Mouse (Mus musculus): ENCODE measurements around the gene Atp7b. TPM values are rescaled to one million over a fixed set of nuclear protein-coding genes. Genes with fewer than 3 reads are reported as not detected.

The Atp7b gene
- total and polyA plus RNA-seq, 2 experiments from 2014 or later: 2.4 to 6.3 TPM

GRCm38 (mm10) chr8:21981664-21982337 lies 78.3 kb downstream of the Atp7b start:
- Histone ChIP-seq H3K4me2 (ENCODE audit: low read depth, low read length) (no peak overlapping the region), H3K27ac (peak overlapping the region; percentile 32; the same call in 1 of the 2 replicates), H3K9ac (replicated peaks; ENCODE audit: low read length) (no peak overlapping the region), H3K4me3 (ENCODE audit: low read length) (no peak overlapping the region), H3K27me3 (ENCODE audit: insufficient read depth, low read length) (no peaks in the 10 kb centered on the region), H3K9me3 (ENCODE audit: low read length) (no peaks in the 10 kb centered on the region), H3K36me3 (ENCODE audit: insufficient read depth, low read length) (no peaks in the 10 kb centered on the region), H3K4me1 (ENCODE audit: insufficient read depth, low read length) (no peaks in the 10 kb centered on the region)
- TF ChIP-seq CTCF (IDR thresholded peaks at IDR 0.05; ENCODE audit: low read depth): peak; percentile 71
- WGBS: 40% methylated on average over 8 of the region's 8 CpGs
- ATAC-seq (peak; percentile 90), DNase-seq (ENCODE audit: low spot score) (peak; percentile 80)

GRCm38 (mm10) chr8:21978193-21978592 lies 81.9 kb downstream of the Atp7b start:
- no peak overlapping the region for H3K4me2 ChIP-seq (ENCODE audit: low read depth, low read length)
- H3K4me1 ChIP-seq (ENCODE audit: insufficient read depth, low read length): no peaks in the 10 kb centered on the region
- H3K9ac ChIP-seq (replicated peaks; ENCODE audit: low read length): no peak overlapping the region
- DNase-seq (ENCODE audit: low spot score) (peak; percentile 59), ATAC-seq (peak; percentile 48; the same call in 1 of the 2 replicates)
- no peak overlapping the region for H3K4me3 ChIP-seq (ENCODE audit: low read length)
- no peaks in the 10 kb centered on the region for H3K9me3 ChIP-seq (ENCODE audit: low read length)
- no peak for TF ChIP-seq CTCF (IDR thresholded peaks at IDR 0.05; ENCODE audit: low read depth)
- no peak overlapping the region for H3K27ac ChIP-seq
- no peaks in the 10 kb centered on the region for H3K36me3 ChIP-seq (ENCODE audit: insufficient read depth, low read length)
- 51% methylated on average over 4 of the region's 4 CpGs for WGBS
- no peaks in the 10 kb centered on the region for H3K27me3 ChIP-seq (ENCODE audit: insufficient read depth, low read length)

GRCm38 (mm10) chr8:21969475-21969874 lies 90.6 kb downstream of the Atp7b start, which contains the start of gene Ccdc70:
TSS of gene Ccdc70 (plus strand) at chr8:21969775.
- Histone ChIP-seq H3K4me1 (ENCODE audit: insufficient read depth, low read length) (no peaks in the 10 kb centered on the region), H3K9ac (replicated peaks; ENCODE audit: low read length) (no peak within 1 kb of the TSS), H3K36me3 (ENCODE audit: insufficient read depth, low read length) (no peaks in the 10 kb centered on the region), H3K27me3 (ENCODE audit: insufficient read depth, low read length) (no peaks in the 10 kb centered on the region), H3K9me3 (ENCODE audit: low read length) (no peaks in the 10 kb centered on the region), H3K4me3 (ENCODE audit: low read length) (no peak within 1 kb of the TSS), H3K27ac (no peak within 1 kb of the TSS), H3K4me2 (ENCODE audit: low read depth, low read length) (no peak within 1 kb of the TSS)
- WGBS: 93% methylated on average over 3 of the region's 3 CpGs
- no peak for ATAC-seq
- TF ChIP-seq CTCF (IDR thresholded peaks at IDR 0.05; ENCODE audit: low read depth): no peak
- no peak for DNase-seq (ENCODE audit: low spot score)

GRCm38 (mm10) chr8:21966646-21967045 lies 93.5 kb downstream of the Atp7b start:
- no peak overlapping the region for H3K9ac ChIP-seq (replicated peaks; ENCODE audit: low read length)
- WGBS: 63% methylated on average over 1 of the region's 1 CpGs
- no peak overlapping the region for H3K4me2 ChIP-seq (ENCODE audit: low read depth, low read length)
- no peak overlapping the region for H3K4me3 ChIP-seq (ENCODE audit: low read length)
- TF ChIP-seq CTCF (IDR thresholded peaks at IDR 0.05; ENCODE audit: low read depth): no peak
- H3K27me3 ChIP-seq (ENCODE audit: insufficient read depth, low read length): no peaks in the 10 kb centered on the region
- H3K27ac ChIP-seq: no peak overlapping the region
- DNase-seq (ENCODE audit: low spot score) (no peak), ATAC-seq (no peak)
- no peaks in the 10 kb centered on the region for H3K9me3 ChIP-seq (ENCODE audit: low read length)
- H3K36me3 ChIP-seq (ENCODE audit: insufficient read depth, low read length): no peaks in the 10 kb centered on the region
- no peaks in the 10 kb centered on the region for H3K4me1 ChIP-seq (ENCODE audit: insufficient read depth, low read length)

- H3K9me3 ChIP-seq (ENCODE audit: low read length): no peaks in the 10 kb centered on the region
- H3K27ac ChIP-seq: no peak within 1 kb of the TSS
- H3K27me3 ChIP-seq (ENCODE audit: insufficient read depth, low read length): no peaks in the 10 kb centered on the region
- ATAC-seq: no peak
- no peak within 1 kb of the TSS for H3K4me3 ChIP-seq (ENCODE audit: low read length)
- WGBS: 88% methylated on average over 2 of the region's 2 CpGs
- H3K36me3 ChIP-seq (ENCODE audit: insufficient read depth, low read length): no peaks in the 10 kb centered on the region
- no peak within 1 kb of the TSS for H3K9ac ChIP-seq (replicated peaks; ENCODE audit: low read length)
- H3K4me1 ChIP-seq (ENCODE audit: insufficient read depth, low read length): no peaks in the 10 kb centered on the region
- no peak for TF ChIP-seq CTCF (IDR thresholded peaks at IDR 0.05; ENCODE audit: low read depth)
- H3K4me2 ChIP-seq (ENCODE audit: low read depth, low read length): no peak within 1 kb of the TSS
- DNase-seq (ENCODE audit: low spot score): no peak
Observed at GRCm38 (mm10) chr8:21958414-21958813, 101.7 kb downstream of the Atp7b start, which contains the start of gene Fam90a1a. TSS of gene Fam90a1a (plus strand) at chr8:21958714.

- no peak for TF ChIP-seq CTCF (IDR thresholded peaks at IDR 0.05; ENCODE audit: low read depth)
- 78% methylated on average over 3 of the region's 3 CpGs for WGBS
- Histone ChIP-seq H3K36me3 (ENCODE audit: insufficient read depth, low read length) (no peaks in the 10 kb centered on the region), H3K9me3 (ENCODE audit: low read length) (no peaks in the 10 kb centered on the region), H3K9ac (replicated peaks; ENCODE audit: low read length) (no peak overlapping the region), H3K4me2 (ENCODE audit: low read depth, low read length) (no peak overlapping the region), H3K27ac (no peak overlapping the region), H3K4me3 (ENCODE audit: low read length) (no peak overlapping the region), H3K27me3 (ENCODE audit: insufficient read depth, low read length) (no peaks in the 10 kb centered on the region), H3K4me1 (ENCODE audit: insufficient read depth, low read length) (no peaks in the 10 kb centered on the region)
- DNase-seq (ENCODE audit: low spot score): no peak
- no peak for ATAC-seq
Observed at GRCm38 (mm10) chr8:21956336-21956735, 103.8 kb downstream of the Atp7b start.

- peak; percentile 91 for TF ChIP-seq CTCF (IDR thresholded peaks at IDR 0.05; ENCODE audit: low read depth)
- DNase-seq (ENCODE audit: low spot score): peak; percentile 79
- ATAC-seq: 0 out of 2 replicates have a peak, but pooled peaks have one; percentile 35
- WGBS: 5% methylated on average over 9 of the region's 9 CpGs
- no peaks in the 10 kb centered on the region for H3K4me1 ChIP-seq (ENCODE audit: insufficient read depth, low read length)
- H3K4me3 ChIP-seq (ENCODE audit: low read length): no peak overlapping the region
- no peaks in the 10 kb centered on the region for H3K9me3 ChIP-seq (ENCODE audit: low read length)
- H3K9ac ChIP-seq (replicated peaks; ENCODE audit: low read length): no peak overlapping the region
- H3K27ac ChIP-seq: no peak overlapping the region
- no peaks in the 10 kb centered on the region for H3K27me3 ChIP-seq (ENCODE audit: insufficient read depth, low read length)
- no peak overlapping the region for H3K4me2 ChIP-seq (ENCODE audit: low read depth, low read length)
- no peaks in the 10 kb centered on the region for H3K36me3 ChIP-seq (ENCODE audit: insufficient read depth, low read length)
Observed at GRCm38 (mm10) chr8:21955321-21955720, 104.8 kb downstream of the Atp7b start.
